Mouse (Mus musculus) heart, postnatal 25 days (tissue): Measurements from ENCODE around the gene Slc16a3. TPM values are rescaled to one million over a fixed set of nuclear protein-coding genes. Genes with fewer than 3 reads are reported as not detected.
A peak's percentile ranks its signal among the peaks of the same experiment; 100 is the strongest.

Experiments
- DNase-seq: peaks from one replicate; pipeline ENCODE4 v3.0.0; 2022; ENCODE audit warnings: low spot score
- intact Hi-C: fragments of 180-260 bp; cut with DNase I; formaldehyde crosslinking; loops from one replicate; pipeline ENCODE4 v1.15.1; 2025
- total RNA-seq, 2 experiments: library from RNA; stranded (reverse); gene quantifications; 2 replicates each; pipeline ENCODE4 v1.2.3; 2021

Slc16a3 gene
- total RNA-seq, 2 experiments from 2014 or later: 0.87 to 2.1 TPM

GRCm38 (mm10) chr11:120964195-120965157, 16.2 kb downstream of the Slc16a3 start:
- intact Hi-C loops: no loop called here
- DNase-seq: no peak

- intact Hi-C loops: no loop called here
- no peak for DNase-seq
Observed at GRCm38 (mm10) chr11:120965587-120965986, 17.3 kb downstream of the Slc16a3 start.

GRCm38 (mm10) chr11:120969742-120970141, 21.5 kb downstream of the Slc16a3 start:
- intact Hi-C loops: no loop called here

GRCm38 (mm10) chr11:120971237-120971636, 23.0 kb downstream of the Slc16a3 start:
- no peak for DNase-seq
- intact Hi-C loops: no loop called here

More at GRCm38 (mm10) chr11:120969742-120970141, 21.5 kb downstream of the Slc16a3 start:
- no peak for DNase-seq

GRCm38 (mm10) chr11:120973318-120973717, 25.0 kb downstream of the Slc16a3 start:
- DNase-seq: no peak
- intact Hi-C loops: no loop called here

- DNase-seq: no peak
- intact Hi-C loops: no loop called here
Observed at GRCm38 (mm10) chr11:120979711-120980426, 31.6 kb downstream of the Slc16a3 start.

- intact Hi-C loops: no loop called here
- DNase-seq: no peak
Observed at GRCm38 (mm10) chr11:120980427-120981035, 32.3 kb downstream of the Slc16a3 start.

DNA sequence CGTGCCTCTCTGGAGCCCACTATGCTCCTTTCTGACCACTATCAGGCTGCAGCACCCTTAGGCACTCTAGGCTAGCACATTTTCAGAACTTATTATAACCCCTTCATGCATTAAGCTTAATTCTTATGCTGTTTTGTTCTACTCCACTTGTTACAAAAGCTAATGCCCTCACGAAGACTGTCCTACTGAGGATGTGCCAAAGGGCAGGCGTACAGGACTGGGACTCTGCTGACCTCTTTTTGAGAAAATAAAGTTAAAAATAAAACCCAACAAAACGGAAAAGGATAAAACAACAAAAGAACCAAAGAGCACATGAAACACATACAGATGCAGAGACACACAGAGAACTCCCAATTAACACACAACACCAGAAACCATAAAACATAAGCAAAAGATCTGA, 33.4 kb downstream of the Slc16a3 start:
- no peak for DNase-seq

DNA sequence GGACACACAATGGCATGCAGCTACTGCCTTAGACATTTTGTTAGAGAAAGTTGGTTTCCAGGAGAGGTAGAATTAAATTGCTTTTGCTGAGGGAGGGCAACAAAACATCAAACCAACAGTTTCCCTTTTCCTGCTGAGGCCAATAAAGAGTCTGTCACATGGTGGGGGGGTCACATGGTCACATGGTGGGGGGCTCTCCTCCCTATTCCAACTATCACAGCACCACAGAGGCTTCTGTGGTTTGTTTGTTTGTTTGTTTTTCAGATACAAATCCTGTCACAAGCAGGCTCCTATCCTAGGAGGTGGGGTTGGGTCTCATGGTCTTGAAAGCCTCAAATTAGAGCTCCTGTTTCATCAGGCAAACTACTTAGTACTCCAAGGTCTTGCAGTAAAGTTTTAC, 34.2 kb downstream of the Slc16a3 start:
- DNase-seq: no peak
- intact Hi-C loops: no loop called here

More for the DNA sequence above, 33.4 kb downstream of the Slc16a3 start:
- intact Hi-C loops: no loop called here

DNA sequence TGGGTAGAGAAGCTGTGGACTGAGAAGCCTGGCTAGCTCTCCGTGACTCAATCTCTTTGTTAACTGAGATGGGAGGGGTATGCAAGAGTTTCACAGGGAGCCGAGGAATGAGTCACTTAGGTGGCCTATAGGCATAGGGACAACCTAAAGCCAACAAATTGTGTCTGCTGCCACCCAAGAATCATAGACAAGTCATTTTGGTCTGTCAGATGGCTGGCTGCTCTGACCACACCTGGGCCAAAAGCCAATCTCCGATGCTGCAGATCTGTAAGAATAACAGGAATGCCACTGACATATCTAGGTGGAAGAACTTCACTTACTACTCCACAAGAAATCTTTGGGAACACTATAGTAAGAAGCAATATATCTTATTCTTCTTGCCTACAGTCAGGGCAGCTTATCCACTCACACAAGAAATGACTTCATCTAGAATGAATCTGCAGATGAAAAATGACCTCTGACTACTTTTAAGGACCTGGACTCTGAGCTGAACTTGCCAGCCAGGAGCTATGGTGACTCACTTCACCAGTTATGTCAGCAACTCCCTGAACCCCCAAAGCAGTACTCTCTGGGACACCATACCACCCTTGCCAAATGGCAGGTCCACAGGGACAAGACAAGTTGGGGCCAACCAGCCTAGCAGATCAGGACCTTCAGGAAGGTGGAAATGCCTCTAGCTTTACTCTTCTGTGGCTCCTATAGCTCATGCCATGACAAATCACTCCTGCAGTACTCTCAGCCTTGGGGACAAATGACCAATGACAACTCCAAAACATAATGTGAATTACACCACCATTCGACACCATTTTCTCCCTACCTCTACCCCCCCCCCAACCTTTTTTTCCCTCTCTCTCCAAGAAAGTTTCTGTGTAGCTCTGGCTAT, 36.4 kb downstream of the Slc16a3 start:
- no peak for DNase-seq
- intact Hi-C loops: loop anchor here (5.0 kb wide), 1 partner anchor 77 kb away; no protein-coding TSS in a partner anchor

- intact Hi-C loops: loop anchor here (5.0 kb wide), 1 partner anchor 80 kb away; no protein-coding TSS in a partner anchor
- no peak for DNase-seq
Observed at GRCm38 (mm10) chr11:120987608-120988007, 39.3 kb downstream of the Slc16a3 start.

DNA sequence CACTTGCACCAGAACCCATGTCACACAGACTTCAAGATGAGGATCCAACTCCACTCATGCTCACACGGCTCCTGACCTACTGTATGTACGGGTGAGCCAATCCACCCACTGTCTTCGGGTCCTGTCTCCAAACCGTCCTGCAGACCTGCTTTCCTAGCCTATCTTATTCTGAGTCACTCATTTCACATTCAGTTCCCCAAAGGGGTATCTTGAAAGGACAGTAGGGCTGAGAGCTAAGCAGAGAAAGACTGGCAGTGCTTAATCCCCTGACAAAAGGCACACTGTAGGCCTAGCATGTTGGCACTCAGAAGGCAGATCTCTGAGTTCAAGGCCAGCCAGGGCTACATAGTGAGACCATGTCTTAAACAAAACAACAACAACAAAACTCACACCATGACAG, 40.1 kb downstream of the Slc16a3 start:
- intact Hi-C loops: loop anchor here (5.0 kb wide), 1 partner anchor 81 kb away; no protein-coding TSS in a partner anchor

GRCm38 (mm10) chr11:120989523-120989922, 41.2 kb downstream of the Slc16a3 start:
- intact Hi-C loops: loop anchor here (5.0 kb wide), 1 partner anchor 82 kb away; no protein-coding TSS in a partner anchor

More for the DNA sequence above, 40.1 kb downstream of the Slc16a3 start:
- DNase-seq: no peak

GRCm38 (mm10) chr11:120990126-120990781, 42.0 kb downstream of the Slc16a3 start:
- DNase-seq: peak; percentile 37
- intact Hi-C loops: no loop called here

More at GRCm38 (mm10) chr11:120989523-120989922, 41.2 kb downstream of the Slc16a3 start:
- DNase-seq: no peak

DNA sequence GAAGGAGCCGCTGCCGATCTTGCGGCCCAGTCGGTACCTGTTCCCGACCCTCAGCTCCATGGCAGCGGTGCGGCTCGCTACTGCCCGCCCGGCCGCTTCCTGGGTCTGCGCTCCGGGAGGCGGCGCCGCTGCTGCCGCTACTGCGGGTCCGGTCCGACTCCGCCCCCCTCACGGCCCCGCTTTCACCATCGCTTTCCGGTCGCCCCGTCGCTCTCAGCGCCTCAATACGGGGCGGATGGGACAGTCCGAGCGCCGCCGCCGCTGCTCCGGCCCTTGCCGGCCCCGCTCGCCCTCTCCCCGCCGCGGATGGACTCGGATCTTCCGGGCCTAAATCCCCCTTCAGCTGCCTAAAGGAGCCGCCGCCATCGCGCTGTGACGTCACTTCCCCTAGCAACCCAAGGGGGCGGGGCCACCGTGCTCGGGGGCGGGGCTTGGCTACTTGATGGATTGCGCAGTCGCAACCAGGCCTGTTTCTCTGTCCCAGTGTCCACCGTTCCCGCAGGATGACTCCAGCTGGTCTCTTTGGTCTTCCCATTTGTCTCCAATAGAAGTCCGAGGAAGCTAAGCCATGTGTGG, 42.8 kb downstream of the Slc16a3 start, which contains the start of gene Csnk1d:
Csnk1d (minus strand) TSS at position 380 of the 576 bp plus-strand sequence.
- intact Hi-C loops: no loop called here
- DNase-seq: peak; percentile 97

DNA sequence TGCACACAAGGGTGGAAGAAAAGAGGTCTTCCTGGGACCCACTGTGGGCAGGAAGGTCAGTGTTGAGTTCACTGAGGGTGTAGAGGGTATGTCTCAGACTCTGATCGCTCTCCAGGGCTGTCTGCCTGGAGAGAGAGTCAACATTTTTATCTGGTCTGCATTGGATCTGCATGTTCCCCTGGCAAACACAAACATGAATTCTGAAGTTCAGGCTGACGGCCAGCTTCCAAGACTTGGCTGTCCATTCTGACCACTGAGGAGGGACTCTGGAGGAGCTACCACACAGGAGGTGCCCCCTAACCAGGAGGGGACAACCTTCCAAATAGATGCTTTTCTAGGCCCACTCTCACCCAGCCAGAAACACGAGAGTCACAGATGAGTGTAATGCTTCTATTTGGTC, 43.5 kb downstream of the Slc16a3 start:
- peak; percentile 47 for DNase-seq
- intact Hi-C loops: no loop called here

DNA sequence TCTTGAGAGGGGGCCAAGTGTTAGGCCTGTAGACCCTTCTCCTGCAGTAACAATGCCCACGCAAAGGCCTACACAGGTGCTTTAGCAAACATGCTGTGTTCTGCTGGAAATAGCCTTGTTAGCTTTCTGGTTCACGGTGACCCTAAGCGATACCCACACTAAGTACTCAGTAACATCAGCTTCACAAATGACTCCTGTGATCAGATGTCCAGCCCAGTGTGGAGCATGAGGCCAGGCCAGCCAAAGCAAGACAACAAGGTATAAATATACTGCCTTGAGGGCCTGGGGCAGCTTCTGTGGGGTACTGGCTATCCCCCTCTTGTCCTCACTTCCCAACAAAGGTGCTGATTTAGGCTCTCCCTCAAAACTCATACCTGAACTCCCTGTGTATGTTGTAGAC, 44.8 kb downstream of the Slc16a3 start:
- no peak for DNase-seq
- intact Hi-C loops: no loop called here

GRCm38 (mm10) chr11:120993586-120993985, 45.3 kb downstream of the Slc16a3 start:
- intact Hi-C loops: no loop called here

More at GRCm38 (mm10) chr11:120993586-120993985, 45.3 kb downstream of the Slc16a3 start:
- DNase-seq: no peak
